Mouse (Mus musculus) megakaryocyte progenitor cell, adult 5-6 weeks (primary cell): ENCODE data around the gene Krtap28-10. TPM values are rescaled to one million over a fixed set of nuclear protein-coding genes. Genes with fewer than 3 reads are reported as not detected.

Experiments used
- ATAC-seq: replicated peaks from 2 replicates; pipeline ENCODE4 v1.8.0; 2016; ENCODE audit warnings: mild to moderate bottlenecking, moderate TSS enrichment, inconsistent platforms; ENCODE audit not compliant: poor library complexity
- total RNA-seq, 2 experiments: library from RNA; stranded (forward) in 1 of 2; stranded (reverse) in 1 of 2; fragments of 157-497, 149-512 nt in 1 of 2; fragments of 200-1000 nt in 1 of 2; gene quantifications; 2 replicates each; pipeline versions ENCODE4 v1.2.3 to v1.2.4; 2015 to 2017

Krtap28-10 gene
- total RNA-seq (2015) (not detected in 2 replicates), total RNA-seq (2017) (not detected in 2 replicates)

DNA sequence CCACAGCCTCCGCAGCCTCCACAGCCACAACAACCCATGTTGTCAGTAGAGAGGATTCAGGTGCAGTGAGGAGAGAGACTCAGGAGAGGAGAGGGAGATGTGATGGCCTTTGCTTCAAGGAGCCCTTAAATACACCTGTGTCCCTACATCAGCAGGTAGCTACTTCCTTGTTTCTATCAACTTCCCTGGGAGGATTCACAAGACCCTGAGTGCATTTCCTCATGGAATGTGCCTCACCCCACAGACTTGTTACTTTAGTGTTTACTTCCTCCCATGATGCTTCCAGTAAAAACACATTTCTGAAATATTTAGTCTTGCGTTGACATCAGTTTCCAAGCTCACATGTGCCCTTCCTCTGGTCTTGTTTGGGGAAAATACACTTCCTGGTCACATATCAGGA lies at the start of gene Krtap28-10:
Gene Krtap28-10, minus strand, starts transcription at position 101 of the 400 bp plus-strand sequence.
- ATAC-seq: no peak

DNA sequence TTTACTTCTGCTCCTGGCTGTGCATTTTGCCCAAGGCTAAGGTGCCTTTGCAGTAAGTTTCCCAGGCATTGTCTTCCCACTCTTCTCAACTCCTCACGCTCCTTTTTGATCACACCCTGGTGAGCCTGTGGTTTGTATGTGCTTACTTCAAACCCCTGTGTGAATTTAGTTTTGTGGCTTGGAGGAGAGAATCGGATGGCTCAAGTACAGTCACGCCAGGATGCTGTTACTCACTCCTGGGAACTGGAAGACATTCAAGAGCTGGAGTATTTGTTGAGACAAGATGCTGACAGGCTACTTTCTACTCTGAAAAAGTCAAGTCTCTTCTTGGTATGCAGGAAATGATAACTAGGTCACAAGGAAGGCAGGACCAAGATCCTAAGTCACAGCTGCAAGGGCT lies 49.0 kb upstream of the Krtap28-10 start:
- ATAC-seq: no peak

DNA sequence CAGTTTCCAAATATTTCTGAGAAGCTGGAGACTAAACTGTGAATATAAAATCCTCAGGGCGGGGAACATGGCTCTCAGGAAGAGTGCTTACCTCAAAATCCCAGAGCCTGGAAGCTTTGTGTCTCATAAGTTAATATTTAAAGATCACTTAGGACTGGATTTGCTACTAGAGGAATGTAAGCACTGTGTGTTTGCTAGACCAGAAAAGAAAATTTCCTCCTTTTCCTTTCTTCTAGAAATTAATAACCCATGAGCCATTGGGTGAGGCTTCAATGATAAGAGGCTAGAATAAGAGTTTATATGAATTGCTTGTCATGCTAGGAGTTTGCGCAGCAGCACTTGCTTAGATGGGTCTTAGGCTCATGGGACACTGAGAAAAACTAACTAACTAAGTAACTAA lies 42.5 kb upstream of the Krtap28-10 start:
- no peak for ATAC-seq

DNA sequence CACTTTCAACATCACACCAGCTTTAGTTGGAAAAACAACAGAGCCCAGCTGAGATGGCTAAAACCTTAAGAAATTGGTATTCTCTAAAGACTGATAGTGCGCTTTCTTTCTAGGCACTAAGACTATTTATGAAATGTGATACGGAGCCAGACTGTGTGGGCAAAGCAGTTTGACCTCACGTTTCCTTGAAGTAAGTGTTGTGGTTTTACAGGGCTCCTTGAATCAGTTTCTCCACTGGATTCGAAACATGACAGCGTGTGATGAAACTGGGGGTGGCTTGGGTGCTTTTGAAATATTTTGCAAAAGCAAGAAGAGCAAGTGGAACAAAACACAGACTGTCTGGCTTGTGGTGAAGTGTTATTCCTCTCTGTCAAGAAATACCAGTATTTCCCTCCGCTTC lies 34.7 kb upstream of the Krtap28-10 start:
- ATAC-seq: peak; percentile 48

DNA sequence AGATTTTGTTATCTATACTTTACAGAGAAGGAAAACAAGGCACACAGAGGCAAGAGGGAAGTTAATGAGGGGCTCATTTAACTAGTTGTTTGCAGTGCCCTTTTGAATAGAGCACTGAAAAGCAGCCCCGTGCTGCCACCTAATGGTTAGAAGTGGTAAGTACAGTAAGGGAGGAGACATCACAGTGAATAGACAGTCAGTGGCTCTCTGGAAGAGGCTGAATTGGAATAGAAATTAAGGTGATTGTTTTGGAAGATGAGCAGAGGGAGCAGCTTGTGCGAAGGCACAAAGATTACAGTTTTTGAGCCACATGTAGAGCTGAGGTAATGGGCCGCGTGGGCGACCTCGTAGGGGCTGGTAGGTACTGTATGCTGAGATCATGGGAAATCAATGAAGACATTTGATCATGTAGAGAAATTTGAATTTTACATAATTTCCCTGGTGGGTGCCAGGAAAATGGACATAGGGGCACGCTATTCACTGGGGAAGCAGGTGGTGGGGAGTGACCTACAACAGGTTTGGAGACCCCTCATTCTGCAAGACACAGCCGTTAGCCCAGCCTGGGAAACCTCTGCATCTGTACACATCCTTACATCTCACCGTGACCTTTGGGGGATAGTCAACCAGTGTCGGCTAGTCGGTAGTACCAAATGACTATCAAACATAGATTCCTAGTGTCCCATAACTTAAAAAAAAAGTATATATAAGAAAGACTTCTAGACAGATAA lies 34.1 kb upstream of the Krtap28-10 start:
- ATAC-seq: peak; percentile 93

DNA sequence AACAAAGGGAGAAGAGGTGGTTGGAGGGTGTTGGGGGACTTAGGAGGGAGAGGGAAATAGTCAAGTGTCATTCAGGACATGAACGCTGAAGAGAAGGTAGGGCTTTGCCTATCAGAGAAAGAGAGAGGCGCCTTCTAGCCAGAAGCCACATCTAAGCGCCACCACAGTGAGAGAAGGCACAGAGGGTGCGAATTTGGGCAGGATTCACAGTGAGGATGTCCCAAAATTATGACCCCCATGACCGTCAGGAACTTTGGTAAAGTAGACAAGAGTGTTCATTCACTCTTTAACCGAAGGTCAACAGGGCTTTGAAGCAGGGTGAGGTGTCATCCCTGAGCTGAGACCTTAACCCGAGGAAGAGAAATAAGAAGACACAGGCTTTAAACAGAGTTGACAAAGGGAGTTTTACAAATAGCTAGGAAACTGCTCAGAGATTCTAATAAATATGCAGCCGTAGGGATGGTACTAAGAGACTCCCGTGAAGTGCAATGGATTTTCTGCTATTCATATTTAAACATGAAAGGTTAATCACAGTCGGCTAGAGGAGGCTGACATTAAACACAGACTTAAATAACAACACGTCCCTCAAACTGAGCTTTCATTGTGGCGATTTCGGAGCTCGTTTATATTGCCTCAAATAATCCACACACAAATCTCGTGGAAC lies 33.4 kb upstream of the Krtap28-10 start:
- ATAC-seq: no peak

DNA sequence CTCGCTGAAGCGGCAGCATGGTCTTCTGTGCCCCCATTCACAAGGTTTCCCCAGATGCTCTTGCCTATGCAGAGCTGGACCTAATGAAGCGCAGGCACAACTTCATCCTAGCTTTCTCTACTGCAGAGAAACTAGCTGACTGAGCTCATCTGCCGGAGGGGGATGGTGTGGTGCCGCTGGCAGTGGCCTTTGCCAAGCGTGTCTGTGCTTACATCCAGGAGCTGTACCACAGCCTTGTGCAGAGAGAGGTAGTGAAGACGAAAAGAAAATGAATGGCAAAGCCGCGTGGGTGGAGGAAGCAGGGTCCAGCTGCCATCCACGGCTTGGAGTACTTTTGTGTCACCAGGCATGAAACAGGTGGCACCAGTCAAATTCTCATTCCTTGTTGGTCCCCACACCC lies 24.9 kb upstream of the Krtap28-10 start:
- no peak for ATAC-seq

DNA sequence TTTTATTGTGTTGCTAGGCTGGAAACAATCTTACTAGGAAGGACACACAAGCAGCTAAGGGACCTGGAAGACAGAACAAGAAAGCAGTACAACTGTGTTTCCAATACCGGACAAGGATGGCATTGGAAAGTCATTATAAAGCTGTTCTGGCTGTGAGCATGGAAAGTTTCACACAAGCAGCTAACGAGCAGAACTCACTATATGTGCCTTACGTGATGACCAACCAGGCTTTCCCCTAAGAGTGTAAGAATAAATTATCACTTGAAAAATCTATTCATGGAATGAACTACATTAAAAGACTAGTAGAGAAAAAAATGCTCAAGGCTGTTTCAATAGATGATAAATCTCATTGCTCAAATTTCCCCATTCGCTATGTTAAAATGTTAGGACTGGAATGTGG lies 24.3 kb upstream of the Krtap28-10 start:
- no peak for ATAC-seq

DNA sequence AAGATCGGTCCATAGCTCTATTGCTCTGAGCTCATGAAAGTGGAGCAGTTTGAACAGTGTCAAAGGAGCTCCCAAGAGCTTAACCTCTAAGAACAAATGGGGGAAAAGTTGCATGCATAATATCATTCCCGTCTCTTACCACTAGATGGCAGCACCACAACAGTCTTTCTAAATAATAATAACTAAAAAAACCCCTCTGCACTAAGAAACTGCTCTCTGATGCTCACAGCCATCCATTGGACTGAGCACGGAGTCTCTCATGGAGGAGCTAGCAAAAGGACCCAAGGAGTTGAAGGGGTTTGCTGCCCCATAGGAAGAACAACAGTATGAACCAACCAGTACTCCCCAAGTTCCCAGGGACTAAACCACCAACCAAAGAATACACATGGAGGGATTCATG lies 22.6 kb upstream of the Krtap28-10 start:
- ATAC-seq: peak; percentile 55; the same call in 1 of the 2 replicates

DNA sequence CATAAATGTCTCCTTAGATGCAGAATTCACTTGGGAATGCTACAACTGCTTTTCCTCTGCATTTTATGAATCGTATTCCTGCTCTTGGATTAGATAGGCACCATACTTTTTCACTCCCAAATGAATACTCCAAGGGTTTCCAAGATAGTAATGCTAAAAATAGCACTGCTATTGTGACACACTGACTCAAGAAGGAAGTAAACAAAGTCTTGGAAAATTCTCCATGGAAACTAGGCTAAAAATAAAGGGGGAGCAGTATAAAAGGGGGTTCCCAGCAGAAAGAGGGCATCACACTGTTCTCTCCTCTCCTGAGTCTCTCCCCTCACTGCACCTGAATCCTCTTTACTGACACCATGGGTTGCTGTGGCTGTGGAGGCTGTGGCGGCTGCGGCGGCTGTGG lies 18.4 kb upstream of the Krtap28-10 start, which contains the start of gene Krtap28-13:
Gene Krtap28-13, plus strand, starts transcription at position 288 of the 400 bp plus-strand sequence.
- ATAC-seq: no peak

DNA sequence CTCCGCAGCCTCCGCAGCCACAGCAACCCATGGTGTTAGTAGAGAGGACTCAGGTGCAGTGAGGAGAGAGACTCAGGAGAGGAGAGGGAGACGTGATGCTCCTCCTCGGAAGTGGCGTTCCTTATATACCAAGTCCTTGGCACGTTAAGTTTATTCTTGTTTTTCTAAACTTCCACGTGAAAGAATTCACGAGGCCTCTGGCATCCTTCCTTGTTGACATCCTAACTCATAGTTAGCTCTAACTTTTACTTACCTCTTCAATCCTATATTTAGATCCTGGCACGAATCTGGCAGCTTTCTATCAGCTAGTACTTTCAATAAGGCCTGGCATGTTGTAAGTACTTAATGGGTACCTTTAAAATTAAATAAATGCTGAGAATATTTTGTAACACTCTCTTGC lies 17.0 kb upstream of the Krtap28-10 start, which contains the start of gene A030005K14Rik:
Gene A030005K14Rik, minus strand, starts transcription at position 101 of the 400 bp plus-strand sequence.
- ATAC-seq: no peak

DNA sequence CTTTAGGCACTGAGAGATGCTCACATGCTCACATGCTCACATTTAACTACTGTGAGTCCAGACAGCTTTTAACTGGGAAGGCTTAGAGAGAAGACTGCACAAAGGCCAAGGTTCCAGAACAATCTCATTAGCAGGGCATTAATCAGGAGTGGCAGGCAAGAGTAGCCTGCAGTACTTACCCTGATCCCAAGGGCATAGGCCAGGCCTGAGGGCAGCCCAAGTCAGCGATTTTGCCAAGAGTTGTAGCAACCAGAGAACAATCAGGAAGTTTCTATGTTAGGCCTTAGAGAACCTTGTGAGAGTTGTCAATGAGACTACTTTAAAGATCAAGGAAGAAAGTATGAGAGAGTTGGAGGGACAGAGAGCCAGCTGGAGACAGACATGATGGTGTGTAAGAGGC lies 16.2 kb upstream of the Krtap28-10 start:
- ATAC-seq: no peak

DNA sequence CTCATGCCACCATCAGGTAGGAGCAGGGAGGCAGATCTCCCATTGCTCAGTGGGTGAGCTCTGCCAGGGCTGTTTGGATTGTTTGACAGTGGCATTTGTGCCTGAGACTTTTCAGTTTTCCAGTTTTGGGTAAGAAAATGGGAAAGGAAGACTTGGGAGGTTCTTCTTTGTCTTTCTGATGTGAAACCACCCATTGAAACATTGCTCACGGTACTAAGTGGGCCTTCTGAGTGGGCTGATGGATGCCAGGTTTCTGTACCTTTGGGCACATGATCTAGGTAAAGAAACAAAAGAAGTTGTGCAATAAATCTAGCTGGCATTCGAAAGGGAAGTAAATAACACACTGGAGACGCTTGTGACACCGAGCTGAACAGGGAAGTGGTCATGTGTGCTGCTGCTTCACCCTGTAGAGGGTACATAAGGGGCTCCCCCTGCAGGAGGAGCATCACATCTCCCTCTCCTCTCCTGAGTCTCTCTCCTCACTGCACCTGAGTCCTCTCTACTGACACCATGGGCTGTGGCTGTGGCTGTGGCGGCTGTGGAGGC lies 2.7 kb upstream of the Krtap28-10 start, which contains the start of gene Gm47969:
Gene Gm47969, plus strand, starts transcription at position 51 of the 546 bp plus-strand sequence.
- ATAC-seq: peak; percentile 92

DNA sequence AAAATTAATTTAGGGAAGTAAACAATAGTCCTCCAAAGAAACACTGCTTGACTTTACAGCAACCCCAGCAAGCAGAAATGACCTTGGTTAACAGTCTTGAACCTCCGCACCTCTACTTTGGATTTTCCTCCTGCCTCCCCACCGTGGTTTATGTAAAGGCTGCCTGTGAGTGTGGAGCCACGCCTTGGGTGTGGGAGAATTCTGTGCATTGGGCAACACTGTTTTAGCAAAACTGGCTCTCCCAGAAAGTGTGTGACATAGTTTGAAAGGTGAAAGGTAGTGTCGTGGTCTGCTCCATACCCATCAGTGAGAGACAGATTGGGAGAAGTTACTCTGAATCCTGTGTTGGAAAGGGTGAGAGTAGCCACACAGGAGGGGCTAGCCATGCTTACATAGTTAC lies 3.2 kb downstream of the Krtap28-10 start:
- ATAC-seq: no peak

DNA sequence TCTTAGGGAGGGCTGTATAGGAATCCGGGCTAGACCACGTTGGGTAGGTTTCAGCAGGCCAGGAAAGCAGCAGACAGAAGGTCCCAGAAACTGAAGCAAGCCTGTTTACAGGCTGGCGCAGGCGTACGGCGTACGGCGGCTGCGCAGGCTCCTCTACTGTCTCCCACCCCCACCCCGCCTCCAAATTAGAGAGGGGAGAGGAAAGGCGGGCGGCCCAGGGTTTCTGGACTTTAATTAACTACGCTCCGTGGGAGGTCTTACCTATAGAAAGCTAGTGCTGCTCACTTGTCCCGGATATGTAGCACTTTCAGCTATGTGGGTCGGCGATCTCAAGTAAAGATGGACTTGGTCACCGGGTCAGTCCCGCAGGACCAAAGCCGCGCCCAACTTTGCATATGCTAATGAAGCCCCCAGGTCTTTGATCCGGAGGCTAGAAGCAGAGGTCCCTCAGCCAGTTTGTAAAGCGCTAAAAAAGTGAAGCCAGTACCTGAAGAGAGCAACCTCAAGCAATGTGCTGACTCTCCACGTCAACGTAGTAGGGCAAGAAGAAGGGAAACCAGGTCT lies 4.1 kb downstream of the Krtap28-10 start, which contains the start of gene Slc19a3:
Gene Slc19a3, minus strand, starts transcription at position 340 of the 564 bp plus-strand sequence.
- peak; percentile 73 for ATAC-seq

DNA sequence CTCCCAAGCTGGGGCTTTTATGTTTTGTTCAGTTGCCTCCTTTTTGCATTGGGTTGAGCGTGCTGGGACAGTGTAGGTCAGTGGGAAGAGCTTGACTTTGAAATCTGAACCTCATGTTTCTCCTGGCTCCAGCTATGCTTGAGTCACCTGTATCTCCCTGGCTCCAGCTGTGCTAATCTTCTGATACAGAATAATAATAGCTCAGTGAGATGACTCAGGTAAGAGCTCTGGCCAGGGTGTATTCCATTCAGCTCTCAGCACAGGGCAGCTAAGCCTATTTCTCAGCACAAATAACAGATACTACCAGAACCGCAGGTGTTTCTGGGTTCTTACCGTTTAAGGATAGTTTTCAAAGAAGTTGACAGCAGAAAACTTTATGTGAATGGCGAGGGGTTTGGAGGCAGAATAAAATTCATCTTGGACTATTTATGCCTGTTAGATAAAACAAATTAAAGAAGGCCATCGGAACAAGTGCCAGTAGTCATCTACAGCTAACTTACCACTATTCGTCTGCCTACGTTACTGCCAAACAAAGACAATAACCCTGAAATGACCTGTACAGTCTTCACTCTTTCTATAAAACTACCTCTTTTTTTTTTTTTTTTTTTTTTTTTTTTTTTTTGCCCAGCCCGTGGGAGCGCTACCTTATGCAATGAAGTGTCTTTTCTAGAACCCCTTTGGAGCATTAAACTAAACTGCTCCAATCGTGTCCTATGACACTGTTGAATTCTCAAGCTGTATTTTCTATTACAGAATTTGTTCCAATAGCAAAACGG lies 5.2 kb downstream of the Krtap28-10 start:
- no peak for ATAC-seq

DNA sequence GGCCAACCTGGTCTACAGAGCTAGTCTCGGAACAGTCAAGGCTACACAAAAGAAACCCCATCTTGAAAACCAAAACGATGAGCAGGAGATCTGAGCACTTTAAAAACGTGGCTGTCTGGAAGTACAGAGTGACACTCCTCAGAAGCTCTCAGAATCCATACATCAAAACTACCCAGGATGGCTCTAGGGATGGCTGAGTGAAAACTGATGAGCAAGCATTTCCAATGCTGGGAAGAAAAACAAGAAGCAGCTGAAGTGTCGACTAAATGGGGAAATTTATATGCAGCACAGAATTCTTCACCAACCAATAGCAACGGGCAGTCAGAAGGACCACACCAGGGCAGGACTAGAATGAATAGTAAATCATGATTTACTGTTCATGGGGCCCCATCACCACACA lies 7.8 kb downstream of the Krtap28-10 start:
- ATAC-seq: no peak

DNA sequence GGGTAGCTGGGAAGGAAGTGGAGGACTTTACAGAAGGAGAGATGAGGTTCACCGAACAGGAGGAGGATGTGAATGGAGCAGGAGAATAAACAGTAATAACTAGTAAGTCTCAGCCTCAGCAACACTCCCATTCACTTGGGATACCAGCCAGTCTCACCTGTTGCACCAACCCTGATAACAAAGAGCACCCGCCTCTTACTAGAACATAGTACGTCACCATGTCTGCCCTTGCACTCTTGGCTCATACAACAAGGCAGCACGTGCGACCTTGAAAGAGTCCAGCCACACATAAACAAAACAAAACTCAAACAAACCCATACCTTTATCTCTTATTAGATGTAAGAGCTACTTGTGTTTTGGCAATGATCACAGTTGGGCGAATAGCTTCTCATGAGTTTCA lies 9.8 kb downstream of the Krtap28-10 start:
- no peak for ATAC-seq

DNA sequence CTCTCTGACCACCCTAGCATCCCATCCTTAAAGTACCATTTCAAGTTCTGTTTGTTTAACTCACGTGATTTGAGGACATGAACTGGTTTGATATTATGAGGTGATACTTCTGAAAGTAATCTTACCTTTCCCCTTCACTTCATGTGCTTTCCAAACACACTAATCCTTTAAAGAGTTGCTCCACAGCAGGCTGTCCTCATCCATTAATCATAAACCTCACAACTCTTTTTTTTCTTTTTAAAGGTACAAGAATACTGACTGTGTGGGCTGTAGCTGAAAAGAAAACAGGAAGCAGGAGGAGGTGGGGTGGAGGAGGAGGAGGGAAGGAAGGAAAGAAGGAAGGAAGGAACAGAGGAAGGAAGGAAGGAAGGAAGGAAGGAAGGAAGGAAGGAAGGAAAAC lies 10.3 kb downstream of the Krtap28-10 start:
- no peak for ATAC-seq

DNA sequence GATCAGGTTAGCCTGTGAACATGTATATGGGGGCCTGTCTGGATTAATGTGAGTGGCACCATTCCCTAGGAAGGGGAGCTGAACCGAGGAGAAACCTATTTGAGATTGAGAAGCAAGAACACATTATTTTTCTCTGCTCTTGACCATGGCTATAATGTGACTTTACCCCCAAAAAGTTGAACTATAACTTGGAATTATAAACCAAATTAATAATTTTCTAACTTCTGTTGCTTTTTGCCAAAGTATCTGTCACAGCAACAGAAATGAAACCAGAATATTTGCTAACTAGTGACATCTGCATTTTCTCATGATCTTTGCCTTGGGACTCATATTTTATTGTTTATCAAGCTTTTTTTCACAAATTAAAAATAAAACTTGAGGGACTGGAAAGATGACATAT lies 25.7 kb downstream of the Krtap28-10 start:
- ATAC-seq: no peak
